Mouse (Mus musculus) cerebellum, adult 2 months (tissue): Measurements from ENCODE around the gene 2310033P09Rik. TPM values are rescaled to one million over a fixed set of nuclear protein-coding genes. Genes with fewer than 3 reads are reported as not detected.
A peak's percentile ranks its signal among the peaks of the same experiment; 100 is the strongest.

ENCODE experiments used
- DNase-seq, 2 experiments: peaks; one replicate each; pipeline ENCODE4 v3.0.0; 2021
- H3K27ac ChIP-seq: fragments of 200-500 bp; 2 replicates; pipeline ENCODE4 v1.5.1; 2012; ENCODE audit warnings: low read length, control low read depth, inconsistent platforms; ENCODE audit not compliant: insufficient read depth
- H3K27me3 ChIP-seq: fragments of 200-500 bp; 2 replicates; pipeline ENCODE4 v1.6.1; 2012; ENCODE audit warnings: inconsistent platforms, mild to moderate bottlenecking, low read length, moderate library complexity; ENCODE audit not compliant: control insufficient read depth, insufficient read depth
- H3K4me1 ChIP-seq: fragments of 200-500 bp; 2 replicates; pipeline ENCODE4 v1.6.1; 2011; ENCODE audit warnings: low read length; ENCODE audit not compliant: control insufficient read depth, insufficient read depth
- H3K4me3 ChIP-seq: fragments of 200-500 bp; replicated peaks from 2 replicates; pipeline ENCODE3; 2011; ENCODE audit warnings: mild to moderate bottlenecking, low read depth, low read length, control low read depth; ENCODE audit not compliant: insufficient read depth
- CTCF ChIP-seq: fragments of 200-500 bp; IDR thresholded peaks from 2 replicates; pipeline ENCODE4 v1.5.1; 2011; ENCODE audit warnings: low read depth, mild to moderate bottlenecking, control low read depth, low read length, moderate library complexity, borderline replicate concordance; ENCODE audit not compliant: insufficient read depth
- POLR2A ChIP-seq: fragments of 200-500 bp; IDR thresholded peaks from 2 replicates; pipeline ENCODE4 v1.6.1; 2011; ENCODE audit warnings: low read length, control low read depth, borderline replicate concordance; ENCODE audit not compliant: insufficient read depth
- WGBS: fragments of 180-500 bp; shearing (Covaris S2); methylation state at CpG from one replicate; pipeline ENCODE4 v1.1.7; 2018; 5-methylcytosine and 5-hydroxymethylcytosine counted together
- polyA plus RNA-seq: library from polyadenylated mRNA; depleted of rRNA; stranded (reverse); fragments of >200 nt; gene quantifications from 2 replicates; pipeline ENCODE4 v1.2.3, GENCODE M21; 2012

The 2310033P09Rik gene
- polyA plus RNA-seq, 1 experiment: 28.4 TPM

DNA sequence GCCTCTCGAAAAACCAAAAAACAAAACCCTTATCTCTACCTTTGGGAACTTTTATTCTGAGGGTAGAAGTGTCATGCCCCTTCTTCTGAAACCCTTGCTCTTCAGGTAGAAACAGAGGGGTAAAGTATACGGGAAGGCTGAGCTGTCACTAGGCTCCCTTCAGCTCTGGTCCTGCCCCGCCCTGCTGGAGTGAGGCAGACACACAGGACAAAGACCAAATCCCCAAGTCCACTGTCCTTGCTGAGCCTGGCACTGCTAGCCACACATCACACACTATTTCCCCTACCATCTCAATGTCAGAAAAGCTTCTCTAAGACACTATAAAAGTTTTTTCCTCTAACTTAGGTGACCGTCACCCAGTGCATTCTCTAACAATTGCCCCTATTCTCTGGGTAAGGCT is 14.2 kb downstream of the 2310033P09Rik start:
- H3K27ac ChIP-seq: no peak overlapping the region
- WGBS: 73% methylated on average over 4 of the region's 4 CpGs

DNA sequence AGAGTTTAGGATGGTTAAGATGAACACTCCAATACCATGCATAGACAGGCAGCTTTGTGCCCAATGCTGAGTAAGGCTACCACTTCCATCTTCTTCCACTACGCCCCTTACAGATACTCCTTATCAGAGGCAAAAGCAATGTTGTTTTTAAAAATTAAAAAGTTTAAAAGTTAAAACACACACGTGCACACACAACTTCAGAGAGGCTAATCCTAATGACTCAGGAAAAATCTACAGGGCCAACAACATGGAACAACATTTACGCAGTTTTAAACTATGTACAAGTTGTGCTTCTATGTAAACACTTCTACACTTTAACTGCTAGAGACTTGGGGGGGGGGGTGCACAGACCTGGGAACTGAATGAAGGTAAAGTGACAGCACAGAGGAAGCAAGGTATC is 15.9 kb downstream of the 2310033P09Rik start:
- no peak overlapping the region for H3K4me3 ChIP-seq
- no peak for TF ChIP-seq CTCF
- no peak for TF ChIP-seq POLR2A
- H3K4me1 ChIP-seq: peaks cover 13% of the 10 kb centered on the region
- no peak for DNase-seq
- no peaks in the 10 kb centered on the region for H3K27me3 ChIP-seq
- no peak overlapping the region for H3K27ac ChIP-seq
- WGBS: 93% methylated on average over 3 of the region's 3 CpGs

More for the DNA sequence above, 14.2 kb downstream of the 2310033P09Rik start:
- no peak for TF ChIP-seq CTCF
- no peak for TF ChIP-seq POLR2A
- no peaks in the 10 kb centered on the region for H3K27me3 ChIP-seq
- H3K4me3 ChIP-seq: no peak overlapping the region
- peaks cover 7% of the 10 kb centered on the region for H3K4me1 ChIP-seq
- no peak for DNase-seq

DNA sequence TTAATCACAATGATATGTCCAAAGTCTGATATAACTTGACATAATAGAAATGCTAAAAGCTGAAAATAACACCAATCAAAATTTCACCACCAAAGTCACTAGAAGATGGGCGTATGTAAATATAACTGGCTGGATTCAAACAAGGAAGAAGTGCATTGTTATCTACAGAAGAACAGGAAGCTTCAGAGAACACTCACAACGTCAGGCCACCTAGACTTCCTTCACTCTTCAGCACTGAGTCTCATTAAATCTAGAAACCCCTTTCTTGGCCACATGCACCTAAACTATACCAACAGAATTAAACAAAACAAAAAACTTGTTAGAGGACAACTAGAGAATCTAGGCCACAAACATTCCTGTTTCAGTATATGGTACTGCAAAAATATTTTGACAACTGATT is 16.3 kb downstream of the 2310033P09Rik start:
- Histone ChIP-seq H3K4me3 (no peak overlapping the region), H3K27ac (no peak overlapping the region), H3K4me1 (peaks cover 13% of the 10 kb centered on the region), H3K27me3 (no peaks in the 10 kb centered on the region)
- TF ChIP-seq CTCF (no peak), POLR2A (no peak)
- no peak for DNase-seq
- 43% methylated on average over 2 of the region's 2 CpGs for WGBS

DNA sequence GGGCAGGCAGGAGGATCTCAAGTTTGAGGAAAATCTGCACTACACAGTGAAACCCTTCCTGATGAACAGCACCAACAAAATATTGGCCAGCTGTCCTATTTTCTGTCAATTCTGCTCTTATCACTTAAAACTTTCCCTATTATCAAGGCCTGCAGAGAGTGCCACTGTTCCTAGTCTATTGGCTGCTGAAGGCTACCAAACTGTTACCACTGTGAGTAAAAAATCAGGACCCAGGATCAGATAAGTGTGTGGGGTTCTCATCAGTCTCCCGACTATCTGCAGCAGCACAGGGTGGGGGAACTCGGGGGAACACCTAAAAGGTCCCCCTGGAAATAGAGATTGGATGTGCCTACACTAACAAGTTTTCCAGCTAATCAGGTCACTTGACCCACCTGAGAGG is 17.0 kb downstream of the 2310033P09Rik start:
- 44% methylated on average over 2 of the region's 2 CpGs for WGBS
- Histone ChIP-seq H3K4me1 (peaks cover 13% of the 10 kb centered on the region), H3K27me3 (no peaks in the 10 kb centered on the region), H3K4me3 (no peak overlapping the region), H3K27ac (no peak overlapping the region)
- DNase-seq: no peak
- TF ChIP-seq POLR2A (no peak), CTCF (no peak)

DNA sequence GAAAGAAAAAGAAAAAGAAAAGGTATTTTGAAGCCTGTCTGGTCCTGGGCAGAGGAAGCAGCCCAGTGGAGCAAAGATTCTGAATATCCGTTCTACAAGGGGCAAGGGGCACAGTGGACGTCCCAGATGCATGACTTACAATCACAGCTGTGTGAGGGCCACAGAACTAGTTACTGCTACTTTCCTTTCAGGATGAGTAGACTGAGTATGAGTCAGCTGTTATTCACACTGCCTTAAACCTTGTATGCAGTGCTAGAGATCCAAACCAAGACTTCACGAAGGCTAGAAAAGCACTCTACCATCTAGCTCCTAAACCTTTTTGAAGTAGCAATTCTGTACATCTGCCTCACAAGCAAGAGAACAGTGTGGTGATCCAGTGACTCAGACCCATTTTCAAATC is 18.1 kb downstream of the 2310033P09Rik start:
- no peak for DNase-seq
- Histone ChIP-seq H3K4me3 (peak overlapping the region; percentile 75), H3K27ac (no peak overlapping the region), H3K27me3 (no peaks in the 10 kb centered on the region), H3K4me1 (peaks cover 13% of the 10 kb centered on the region)
- 38% methylated on average over 3 of the region's 3 CpGs for WGBS
- TF ChIP-seq POLR2A (no peak), CTCF (no peak)

DNA sequence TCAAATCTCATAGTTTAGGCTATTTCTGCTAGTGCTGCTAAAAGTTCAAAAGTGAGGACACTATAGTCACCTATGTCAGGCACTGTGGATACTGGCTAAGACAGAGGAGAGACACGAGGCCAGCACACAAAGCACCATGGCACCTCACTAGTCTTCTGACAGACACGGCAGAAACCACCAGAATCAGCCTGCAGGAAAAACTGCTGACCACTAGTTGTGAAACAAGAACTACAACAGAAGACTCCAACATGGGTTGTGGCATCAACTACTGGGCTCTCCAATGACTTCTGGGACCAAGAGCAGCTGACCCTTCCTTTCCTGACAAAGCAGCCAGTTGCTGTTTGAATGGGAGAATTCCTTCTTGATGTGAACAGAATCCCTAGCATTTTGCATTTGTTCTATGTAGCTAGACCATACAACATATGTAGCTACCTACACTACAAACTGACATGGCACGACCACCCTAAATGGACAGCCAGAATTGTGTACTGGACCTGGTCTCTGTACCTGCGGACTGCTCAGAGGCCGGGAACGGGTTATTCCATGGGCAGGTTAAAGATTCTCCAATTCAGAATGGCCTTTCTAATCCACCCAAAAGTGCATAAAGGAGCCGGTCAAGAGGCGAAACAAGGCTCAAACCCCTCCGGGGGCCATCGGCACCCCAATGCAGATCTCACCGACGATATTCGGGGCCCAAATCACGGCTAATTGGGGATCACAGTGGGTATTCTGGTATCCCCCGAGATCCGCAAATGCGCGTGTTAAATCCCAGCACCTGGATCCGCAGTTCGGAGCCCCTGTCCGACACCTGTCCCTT is 18.9 kb downstream of the 2310033P09Rik start:
- Histone ChIP-seq H3K4me3 (peak overlapping the region; percentile 75), H3K4me1 (peaks cover 13% of the 10 kb centered on the region), H3K27ac (peak overlapping the region; percentile 88), H3K27me3 (no peaks in the 10 kb centered on the region)
- whole genome bisulfite sequencing: 1% methylated on average over 21 of the region's 21 CpGs
- TF ChIP-seq CTCF (no peak), POLR2A (no peak)
- no peak for DNase-seq

DNA sequence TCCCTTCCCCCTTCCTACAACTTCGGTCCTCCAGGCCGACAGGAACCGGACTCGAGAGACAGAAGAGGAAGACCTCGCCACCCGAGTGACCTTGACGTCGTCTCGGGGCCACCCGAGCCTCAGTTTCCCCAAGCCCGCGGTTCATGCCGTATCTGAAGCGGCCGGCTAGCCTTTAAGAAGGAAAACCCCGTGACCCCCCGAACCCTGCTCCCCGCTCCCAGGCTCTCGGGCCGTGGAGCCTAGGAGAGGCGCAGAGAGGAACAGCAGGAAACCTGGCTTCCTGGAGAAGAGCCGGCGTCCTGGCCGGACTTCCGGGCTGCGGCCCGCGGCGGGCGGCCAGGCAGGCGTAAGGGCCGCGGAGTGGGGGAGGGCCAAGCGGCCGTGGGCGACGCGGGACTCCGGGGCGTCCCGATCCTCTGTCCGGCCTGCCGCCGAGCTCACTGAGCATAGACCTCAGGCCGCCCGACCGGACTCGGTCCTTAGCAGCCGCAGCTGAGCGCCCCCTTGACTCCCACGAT is 19.5 kb downstream of the 2310033P09Rik start:
- TF ChIP-seq POLR2A: no peak
- TF ChIP-seq CTCF: no peak
- H3K4me3 ChIP-seq: peak overlapping the region; percentile 75
- no peak for DNase-seq
- H3K4me1 ChIP-seq: peaks cover 13% of the 10 kb centered on the region
- peak overlapping the region; percentile 88 for H3K27ac ChIP-seq
- WGBS: under 1% methylated on average over 51 of the region's 51 CpGs
- no peaks in the 10 kb centered on the region for H3K27me3 ChIP-seq
